Mouse (Mus musculus): ENCODE measurements at regions not wholly inside any gene's neighbourhood (a gene's known extent, or its start where the extent isn't known, plus 50 kb on each side); places are given as distances from the start of the nearest gene placed in this dataset.

DNA sequence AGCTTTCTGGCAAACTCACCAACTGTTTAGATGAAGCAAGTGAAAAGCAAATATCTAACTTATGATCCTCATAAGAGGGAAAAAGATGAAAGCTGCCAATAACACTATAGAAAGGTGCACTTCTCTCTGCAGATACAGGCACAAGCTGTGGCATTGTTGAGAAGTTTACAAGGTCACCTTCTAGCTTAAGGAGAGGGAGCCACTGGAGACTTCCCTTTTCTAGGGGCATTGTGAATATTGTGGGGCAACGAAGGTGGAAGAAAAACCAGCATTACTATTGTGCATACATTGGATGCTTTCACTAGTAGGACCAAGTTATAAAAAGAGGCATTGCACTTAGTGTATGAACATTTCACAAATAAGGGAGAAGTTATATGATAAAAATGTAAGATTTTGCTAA is 68.1 kb upstream of the Dock10 start:
- H3K27ac ChIP-seq (ENCODE audit: control insufficient read depth, low read depth, low read length) = no peak overlapping the region
- H3K36me3 ChIP-seq (ENCODE audit: control insufficient read depth in 1 of 2, insufficient read depth in 2 of 2, low read length in 2 of 2) = no peaks in the 10 kb centered on the region
- H3K9ac ChIP-seq (ENCODE audit: control insufficient read depth, low read depth, low read length, poor library complexity, severe bottlenecking) = no peak overlapping the region
- TF ChIP-seq CHD2 (IDR thresholded peaks at IDR 0.05; ENCODE audit: low read length) = no peak
- no peak for TF ChIP-seq MYB (IDR thresholded peaks at IDR 0.05; ENCODE audit: low read depth, low read length)
- TF ChIP-seq POLR2AphosphoS2 (IDR thresholded peaks at IDR 0.05; ENCODE audit: low read length) = no peak
- TF ChIP-seq USF1 (IDR thresholded peaks at IDR 0.05; ENCODE audit: low read depth, low read length) = no peak
- no peak for TF ChIP-seq BHLHE40 (IDR thresholded peaks at IDR 0.05; ENCODE audit: borderline replicate concordance, low read depth, low read length)
- no peak for TF ChIP-seq MYC (IDR thresholded peaks at IDR 0.05; ENCODE audit: low read depth, low read length)
- H3K79me2 ChIP-seq (ENCODE audit: control insufficient read depth, insufficient read depth, low read length, poor library complexity) = no peaks in the 10 kb centered on the region
- H3K4me1 ChIP-seq (ENCODE audit: control insufficient read depth in 1 of 2, insufficient read depth in 2 of 2, low read length in 2 of 2) = no peaks in the 10 kb centered on the region
- H3K27me3 ChIP-seq (ENCODE audit: control insufficient read depth in 1 of 2, insufficient read depth in 2 of 2, low read length in 2 of 2) = no peaks in the 10 kb centered on the region
- DNase-seq (ENCODE audit: low read depth, low spot score) = no peak
- H3K9me3 ChIP-seq (replicated peaks; ENCODE audit: insufficient read depth, low read length) = no peaks in the 10 kb centered on the region
- no peak overlapping the region for H3K4me3 ChIP-seq (ENCODE audit: control insufficient read depth in 1 of 2, insufficient read depth in 1 of 2, low read depth in 2 of 2, low read length in 2 of 2)

- no peaks in the 10 kb centered on the region for H3K9me3 ChIP-seq (replicated peaks; ENCODE audit: insufficient read depth, low read length)
- no peaks in the 10 kb centered on the region for H3K4me1 ChIP-seq (ENCODE audit: control insufficient read depth in 1 of 2, insufficient read depth in 2 of 2, low read length in 2 of 2)
- DNase-seq (ENCODE audit: low read depth, low spot score) = no peak
- no peak overlapping the region for H3K27ac ChIP-seq (ENCODE audit: control insufficient read depth, low read depth, low read length)
- H3K36me3 ChIP-seq (ENCODE audit: control insufficient read depth in 1 of 2, insufficient read depth in 2 of 2, low read length in 2 of 2) = no peaks in the 10 kb centered on the region
- no peak overlapping the region for H3K9ac ChIP-seq (ENCODE audit: control insufficient read depth, low read depth, low read length, poor library complexity, severe bottlenecking)
- H3K4me3 ChIP-seq (ENCODE audit: control insufficient read depth in 1 of 2, insufficient read depth in 1 of 2, low read depth in 2 of 2, low read length in 2 of 2) = no peak overlapping the region
- TF ChIP-seq MXI1 (IDR thresholded peaks at IDR 0.05; ENCODE audit: low read depth, low read length) (no peak), MAFK (IDR thresholded peaks at IDR 0.05; ENCODE audit: borderline replicate concordance, low read depth, low read length) (no peak)
- H3K27me3 ChIP-seq (ENCODE audit: control insufficient read depth in 1 of 2, insufficient read depth in 2 of 2, low read length in 2 of 2) = no peaks in the 10 kb centered on the region
- H3K79me2 ChIP-seq (ENCODE audit: control insufficient read depth, insufficient read depth, low read length, poor library complexity) = no peaks in the 10 kb centered on the region
Measured at GRCm38 (mm10) chr1:80823953-80824352, 65.6 kb upstream of the Dock10 start.

DNA sequence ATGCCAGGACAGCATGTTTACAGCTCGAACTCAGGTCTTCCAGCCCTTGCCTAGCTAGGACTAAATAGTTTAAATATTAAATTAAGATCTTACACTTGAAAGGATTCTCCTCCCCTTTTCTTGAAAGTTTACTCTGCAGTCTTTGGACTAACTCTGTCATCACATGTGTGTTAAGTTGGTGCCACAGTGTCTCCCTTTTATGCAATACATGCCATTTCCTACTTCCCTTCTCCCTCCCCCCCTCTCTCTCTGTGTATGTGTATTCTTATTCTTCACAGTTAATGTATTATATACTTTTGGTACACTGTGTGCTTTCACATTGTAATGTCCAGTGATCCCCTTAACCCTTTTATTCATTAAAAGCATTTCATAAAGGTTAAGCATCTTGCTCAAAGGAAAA is 63.9 kb upstream of the Dock10 start:
- no peak for DNase-seq (ENCODE audit: low read depth, low spot score)
- H3K79me2 ChIP-seq (ENCODE audit: control insufficient read depth, insufficient read depth, low read length, poor library complexity) = no peaks in the 10 kb centered on the region
- H3K4me1 ChIP-seq (ENCODE audit: control insufficient read depth in 1 of 2, insufficient read depth in 2 of 2, low read length in 2 of 2) = no peaks in the 10 kb centered on the region
- H3K4me3 ChIP-seq (ENCODE audit: control insufficient read depth in 1 of 2, insufficient read depth in 1 of 2, low read depth in 2 of 2, low read length in 2 of 2) = no peak overlapping the region
- H3K27ac ChIP-seq (ENCODE audit: control insufficient read depth, low read depth, low read length) = no peak overlapping the region
- no peaks in the 10 kb centered on the region for H3K9me3 ChIP-seq (replicated peaks; ENCODE audit: insufficient read depth, low read length)
- H3K9ac ChIP-seq (ENCODE audit: control insufficient read depth, low read depth, low read length, poor library complexity, severe bottlenecking) = no peak overlapping the region
- no peak for TF ChIP-seq E2F4 (IDR thresholded peaks at IDR 0.05; ENCODE audit: borderline replicate concordance, low read depth, low read length)
- TF ChIP-seq KAT2A (conservative IDR thresholded peaks at IDR 0.05; ENCODE audit: low read depth, low read length) = no peak
- TF ChIP-seq GABPA (IDR thresholded peaks at IDR 0.05; ENCODE audit: low read depth, low read length) = no peak
- TF ChIP-seq ZC3H11A (IDR thresholded peaks at IDR 0.05; ENCODE audit: low read depth, low read length) = no peak
- TF ChIP-seq POLR2AphosphoS5 (IDR thresholded peaks at IDR 0.05; ENCODE audit: borderline replicate concordance, low read depth, low read length) = no peak
- no peaks in the 10 kb centered on the region for H3K36me3 ChIP-seq (ENCODE audit: control insufficient read depth in 1 of 2, insufficient read depth in 2 of 2, low read length in 2 of 2)
- no peaks in the 10 kb centered on the region; a peak in 1 of 4 replicates for H3K27me3 ChIP-seq (ENCODE audit: control insufficient read depth in 1 of 2, insufficient read depth in 2 of 2, low read length in 2 of 2)

Measured in MEL (cell line).